Mouse (Mus musculus): ENCODE data around the gene Fmc1.

The Fmc1 gene

GRCm38 (mm10) chr6:38552636-38553000 lies 19.3 kb downstream of the Fmc1 start:
- DNase-seq: no peak

GRCm38 (mm10) chr6:38576096-38576495 lies 42.8 kb downstream of the Fmc1 start:
- DNase-seq: no peak

DNA sequence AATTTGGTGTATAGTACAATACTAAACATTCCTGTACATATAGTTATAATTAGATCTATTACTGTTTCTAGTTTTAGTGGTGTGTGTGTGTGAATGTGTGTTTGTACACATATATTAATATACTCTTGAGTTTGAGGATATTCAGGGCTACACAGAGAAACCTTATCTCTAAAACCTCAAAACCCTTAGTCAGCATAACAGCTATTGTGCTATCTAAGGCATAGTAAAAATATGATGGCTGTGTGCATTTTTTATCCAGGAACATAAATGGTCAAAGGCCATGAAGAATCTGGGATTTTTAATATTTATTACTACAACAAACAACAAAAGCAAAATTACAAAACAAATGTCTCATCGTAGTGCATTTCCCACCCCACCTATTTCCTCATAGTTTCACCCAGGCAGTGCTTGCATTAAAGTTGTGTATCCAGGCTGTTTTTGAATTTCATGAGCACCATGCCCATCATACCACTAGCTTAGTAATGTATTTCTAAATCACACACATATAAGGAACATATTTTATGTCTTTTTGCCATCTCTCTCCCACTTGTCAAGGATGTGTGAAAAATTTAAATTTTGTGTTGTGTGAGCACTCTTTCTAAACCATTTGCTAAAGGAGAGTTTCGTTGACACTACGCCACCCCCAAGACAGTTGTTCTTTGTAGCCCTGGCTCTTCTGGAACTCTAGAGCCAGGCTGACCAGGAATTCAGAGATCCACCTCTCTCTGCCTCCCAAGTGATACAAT lies 47.0 kb downstream of the Fmc1 start:
- no peak for DNase-seq

DNA sequence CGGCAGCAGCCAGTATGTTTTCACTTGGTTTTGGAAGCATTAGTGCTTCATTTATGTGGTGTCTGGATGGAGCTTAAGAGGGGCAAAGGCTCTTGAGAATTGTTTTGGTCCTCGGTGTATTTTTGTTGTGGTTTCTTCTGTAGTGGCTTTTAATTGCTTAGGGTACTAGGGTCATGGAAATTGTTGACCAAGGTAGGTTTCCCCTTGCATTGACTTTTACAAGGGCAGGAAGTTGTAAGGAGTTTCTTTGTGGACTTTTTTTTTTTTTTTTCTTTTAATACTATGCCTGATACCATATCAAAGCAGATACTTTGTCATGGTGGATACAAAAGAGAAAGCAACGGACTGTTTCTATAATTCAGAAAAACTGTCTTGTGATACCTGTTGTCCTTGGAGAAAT lies 48.4 kb downstream of the Fmc1 start:
- no peak for DNase-seq

All from cerebellum, adult 11-12 months (tissue).